Mouse (Mus musculus): ENCODE results near the gene Osbpl3. TPM values are rescaled to one million over a fixed set of nuclear protein-coding genes. Genes with fewer than 3 reads are reported as not detected.

Osbpl3 gene
- 18.0 and 20.9 TPM in 2 replicates for polyA plus RNA-seq (2011; ENCODE audit: insufficient read length, low read depth, missing spikeins)

DNA sequence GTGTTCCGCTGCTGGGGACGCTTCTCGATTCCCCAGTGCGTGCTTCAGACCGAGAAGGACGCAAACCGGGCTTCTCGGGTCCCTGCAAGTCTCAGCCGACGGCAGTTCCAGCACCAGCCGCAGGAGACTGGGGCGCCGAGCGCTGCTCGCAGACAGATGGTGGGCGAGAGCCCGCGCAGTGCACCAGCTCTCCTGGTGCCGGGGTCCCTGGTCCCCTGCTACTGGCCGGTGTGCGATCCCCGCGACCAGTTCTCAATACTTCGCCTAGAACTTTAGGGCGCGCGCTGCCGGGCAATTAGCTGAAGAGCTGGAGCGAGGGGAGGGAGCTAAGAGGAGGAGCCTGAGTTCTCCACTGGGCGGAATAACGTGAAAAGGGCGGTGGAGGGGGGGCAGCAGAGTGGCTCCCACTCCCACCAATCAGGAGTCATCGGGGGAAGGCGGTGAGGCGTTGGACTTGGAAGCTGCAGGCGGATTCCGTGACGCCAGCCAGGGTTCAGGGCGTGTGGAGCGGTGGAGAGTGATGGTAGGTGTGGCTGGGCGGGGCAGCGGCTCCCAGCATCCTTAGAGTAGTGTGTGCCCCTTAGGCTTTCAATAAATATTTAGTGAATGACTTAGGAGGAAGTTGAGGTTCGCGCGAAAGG lies at the start of gene Osbpl3:
Gene Osbpl3, minus strand, starts transcription at position 373 of the 641 bp plus-strand sequence.
- TF ChIP-seq POLR2A (IDR thresholded peaks at IDR 0.05; ENCODE audit: low read depth, low read length) (peak; percentile 69), CTCF (IDR thresholded peaks at IDR 0.05; ENCODE audit: borderline replicate concordance, insufficient read depth, low read length) (no peak)
- H3K27ac ChIP-seq (ENCODE audit: insufficient read depth, low read length): peak within 1 kb of the TSS; percentile 38
- peak within 1 kb of the TSS; percentile 89 for H3K4me3 ChIP-seq (ENCODE audit: insufficient read depth, low read length)
- H3K4me1 ChIP-seq (ENCODE audit: control insufficient read depth, insufficient read depth, low read length): peaks cover 14% of the 10 kb centered on the region; the same call in 1 of the 2 replicates

DNA sequence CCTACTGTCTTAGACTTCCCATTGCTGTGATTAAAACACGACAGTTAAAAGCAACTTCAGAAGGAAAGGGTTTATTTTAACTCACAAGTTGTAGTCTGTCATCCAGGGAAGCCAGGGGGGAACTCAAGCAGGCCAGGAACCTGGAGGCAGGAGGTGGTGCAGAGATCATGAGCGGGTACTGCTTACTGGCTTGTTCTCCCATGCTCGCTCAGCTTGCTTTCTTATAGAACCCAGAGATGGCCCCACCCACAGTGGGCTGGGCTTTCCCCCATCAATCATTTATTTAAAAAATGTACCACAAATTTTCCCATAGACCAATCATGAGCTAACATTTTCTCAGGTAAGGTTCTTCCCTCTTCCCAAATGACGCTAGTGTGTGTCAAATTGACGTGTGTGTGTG lies 49.5 kb upstream of the Osbpl3 start:
- no peak overlapping the region for H3K27ac ChIP-seq (ENCODE audit: insufficient read depth, low read length)
- no peak for TF ChIP-seq POLR2A (IDR thresholded peaks at IDR 0.05; ENCODE audit: low read depth, low read length)
- no peak for TF ChIP-seq CTCF (IDR thresholded peaks at IDR 0.05; ENCODE audit: borderline replicate concordance, insufficient read depth, low read length)
- no peak overlapping the region for H3K4me3 ChIP-seq (ENCODE audit: insufficient read depth, low read length)
- no peaks in the 10 kb centered on the region for H3K4me1 ChIP-seq (ENCODE audit: control insufficient read depth, insufficient read depth, low read length)

DNA sequence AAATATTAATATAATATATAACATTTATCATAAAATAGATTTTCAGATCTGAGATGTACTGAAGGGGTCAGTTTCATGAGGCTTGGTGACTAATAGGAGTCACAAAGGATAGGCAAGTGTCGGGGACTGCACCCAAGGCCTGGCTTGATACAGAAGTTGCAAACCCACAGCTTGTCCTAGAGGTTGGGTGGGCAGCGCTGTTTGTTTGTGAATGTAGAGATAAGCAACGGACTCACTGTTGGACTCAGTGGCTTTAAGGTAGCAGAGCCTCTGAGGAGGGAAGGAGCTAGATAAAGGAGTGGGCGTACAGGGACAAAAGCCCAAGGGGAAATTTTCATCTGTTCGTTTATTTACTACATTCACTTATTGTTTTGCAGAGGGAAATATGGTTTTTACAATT lies 48.7 kb upstream of the Osbpl3 start:
- Histone ChIP-seq H3K4me3 (ENCODE audit: insufficient read depth, low read length) (no peak overlapping the region), H3K4me1 (ENCODE audit: control insufficient read depth, insufficient read depth, low read length) (no peaks in the 10 kb centered on the region), H3K27ac (ENCODE audit: insufficient read depth, low read length) (no peak overlapping the region)
- no peak for TF ChIP-seq CTCF (IDR thresholded peaks at IDR 0.05; ENCODE audit: borderline replicate concordance, insufficient read depth, low read length)
- no peak for TF ChIP-seq POLR2A (IDR thresholded peaks at IDR 0.05; ENCODE audit: low read depth, low read length)

DNA sequence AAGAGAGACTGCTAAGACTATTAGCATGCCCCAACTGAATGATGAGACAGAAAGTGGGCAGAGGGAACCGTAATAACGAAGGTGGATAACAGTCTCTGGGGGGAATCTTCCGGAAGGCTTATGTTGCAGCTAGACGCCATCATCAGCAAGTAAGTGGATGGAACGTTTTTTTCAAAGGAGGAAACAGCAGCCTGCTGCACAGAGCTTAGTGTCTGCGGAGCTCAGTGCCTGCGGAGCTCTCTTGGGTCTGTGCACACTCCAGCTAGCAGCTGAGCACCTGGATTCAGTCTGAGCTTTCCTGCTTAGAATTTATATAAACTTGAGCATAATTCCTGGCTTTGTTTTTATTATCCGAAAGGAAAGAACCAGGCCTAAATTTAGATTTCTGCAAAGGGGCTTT lies 47.8 kb upstream of the Osbpl3 start:
- Histone ChIP-seq H3K4me1 (ENCODE audit: control insufficient read depth, insufficient read depth, low read length) (no peaks in the 10 kb centered on the region), H3K27ac (ENCODE audit: insufficient read depth, low read length) (no peak overlapping the region), H3K4me3 (ENCODE audit: insufficient read depth, low read length) (no peak overlapping the region)
- TF ChIP-seq CTCF (IDR thresholded peaks at IDR 0.05; ENCODE audit: borderline replicate concordance, insufficient read depth, low read length): no peak
- TF ChIP-seq POLR2A (IDR thresholded peaks at IDR 0.05; ENCODE audit: low read depth, low read length): no peak

DNA sequence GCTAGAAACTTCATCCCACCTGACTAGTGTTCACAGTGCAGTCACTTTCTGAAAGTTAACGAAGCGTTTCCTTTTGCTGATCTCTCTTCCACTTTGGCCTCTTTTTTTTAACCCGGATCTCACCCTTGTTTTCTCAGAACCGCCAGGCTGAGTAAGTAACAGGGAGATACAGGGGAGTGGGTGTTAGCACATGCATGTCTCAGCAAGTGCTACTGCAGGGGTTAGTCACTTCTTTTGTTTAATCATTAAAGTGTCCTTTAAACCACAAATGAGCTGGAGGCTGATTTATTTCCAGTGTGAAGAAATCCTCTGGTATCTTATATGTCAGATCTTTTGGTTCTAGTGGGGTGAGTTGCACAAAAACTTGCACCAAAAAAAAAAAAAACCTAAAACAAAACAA lies 47.0 kb upstream of the Osbpl3 start:
- H3K27ac ChIP-seq (ENCODE audit: insufficient read depth, low read length): no peak overlapping the region
- H3K4me1 ChIP-seq (ENCODE audit: control insufficient read depth, insufficient read depth, low read length): no peaks in the 10 kb centered on the region
- H3K4me3 ChIP-seq (ENCODE audit: insufficient read depth, low read length): no peak overlapping the region
- TF ChIP-seq POLR2A (IDR thresholded peaks at IDR 0.05; ENCODE audit: low read depth, low read length) (no peak), CTCF (IDR thresholded peaks at IDR 0.05; ENCODE audit: borderline replicate concordance, insufficient read depth, low read length) (no peak)

DNA sequence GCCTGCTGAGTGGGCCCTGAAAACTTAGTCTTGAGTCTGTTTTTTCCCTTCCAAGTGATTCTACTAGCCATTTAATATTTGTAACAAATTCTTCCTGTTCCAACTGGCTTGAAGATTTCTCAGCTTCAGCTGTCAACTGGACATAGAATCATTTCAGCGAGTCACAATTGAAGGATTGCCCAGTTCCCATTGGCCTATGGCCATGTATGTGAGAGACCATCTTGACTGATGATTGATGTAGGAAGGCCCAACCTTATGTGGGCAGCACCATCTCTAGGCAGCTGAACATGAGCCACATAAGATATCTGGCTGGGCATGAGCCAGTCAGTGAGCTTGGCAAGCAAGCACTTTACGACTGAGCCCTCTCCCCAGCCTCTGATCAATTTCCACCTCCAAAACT lies 42.3 kb upstream of the Osbpl3 start:
- peaks cover 4% of the 10 kb centered on the region; the same call in 1 of the 2 replicates for H3K4me1 ChIP-seq (ENCODE audit: control insufficient read depth, insufficient read depth, low read length)
- TF ChIP-seq CTCF (IDR thresholded peaks at IDR 0.05; ENCODE audit: borderline replicate concordance, insufficient read depth, low read length) (no peak), POLR2A (IDR thresholded peaks at IDR 0.05; ENCODE audit: low read depth, low read length) (no peak)
- H3K4me3 ChIP-seq (ENCODE audit: insufficient read depth, low read length): no peak overlapping the region
- no peak overlapping the region for H3K27ac ChIP-seq (ENCODE audit: insufficient read depth, low read length)

DNA sequence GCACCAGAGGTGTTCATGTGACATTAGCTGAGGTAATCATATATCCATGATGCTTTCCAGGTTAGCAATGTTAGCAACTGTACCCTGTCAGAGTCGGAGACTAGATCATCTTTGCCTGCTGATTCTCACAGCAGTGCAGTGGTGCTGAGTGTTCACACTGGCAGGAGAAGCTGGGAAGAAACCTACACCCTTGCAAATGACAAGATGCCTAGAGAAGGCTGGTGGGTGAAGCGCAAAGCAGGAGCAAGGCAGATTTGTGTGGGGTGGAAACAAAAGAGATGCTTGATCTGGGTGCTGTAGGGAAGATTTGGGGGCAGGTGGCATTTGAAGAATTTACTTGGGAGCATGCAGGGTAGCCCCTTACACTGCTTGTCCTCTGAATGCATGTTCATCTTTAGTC lies 34.5 kb upstream of the Osbpl3 start:
- TF ChIP-seq CTCF (IDR thresholded peaks at IDR 0.05; ENCODE audit: borderline replicate concordance, insufficient read depth, low read length) (no peak), POLR2A (IDR thresholded peaks at IDR 0.05; ENCODE audit: low read depth, low read length) (no peak)
- peaks cover 4% of the 10 kb centered on the region; the same call in 1 of the 2 replicates for H3K4me1 ChIP-seq (ENCODE audit: control insufficient read depth, insufficient read depth, low read length)
- H3K27ac ChIP-seq (ENCODE audit: insufficient read depth, low read length): no peak overlapping the region

DNA sequence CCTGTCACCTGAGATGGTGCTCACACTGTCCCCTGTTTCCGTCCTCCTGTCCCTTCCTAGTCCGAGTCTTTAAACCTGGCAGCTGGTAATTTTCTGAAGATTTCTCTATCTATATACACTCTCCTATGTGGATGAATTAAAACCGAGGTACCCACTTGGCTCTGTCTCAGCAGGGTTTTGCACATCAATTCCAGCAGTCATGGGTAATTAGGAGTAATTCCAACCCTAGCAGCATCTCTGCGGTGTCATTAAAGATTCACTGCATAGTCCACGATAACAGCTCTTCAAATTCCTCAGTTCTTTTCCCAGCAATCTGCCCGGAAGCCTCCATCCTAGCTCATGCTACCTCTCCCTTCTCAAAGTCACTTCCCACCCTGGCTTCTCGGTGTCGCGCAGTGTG lies 33.4 kb upstream of the Osbpl3 start:
- H3K27ac ChIP-seq (ENCODE audit: insufficient read depth, low read length): no peak overlapping the region
- H3K4me3 ChIP-seq (ENCODE audit: insufficient read depth, low read length): no peak overlapping the region
- no peak for TF ChIP-seq POLR2A (IDR thresholded peaks at IDR 0.05; ENCODE audit: low read depth, low read length)
- no peak for TF ChIP-seq CTCF (IDR thresholded peaks at IDR 0.05; ENCODE audit: borderline replicate concordance, insufficient read depth, low read length)
- H3K4me1 ChIP-seq (ENCODE audit: control insufficient read depth, insufficient read depth, low read length): no peaks in the 10 kb centered on the region

More for the DNA sequence above, 34.5 kb upstream of the Osbpl3 start:
- no peak overlapping the region for H3K4me3 ChIP-seq (ENCODE audit: insufficient read depth, low read length)

DNA sequence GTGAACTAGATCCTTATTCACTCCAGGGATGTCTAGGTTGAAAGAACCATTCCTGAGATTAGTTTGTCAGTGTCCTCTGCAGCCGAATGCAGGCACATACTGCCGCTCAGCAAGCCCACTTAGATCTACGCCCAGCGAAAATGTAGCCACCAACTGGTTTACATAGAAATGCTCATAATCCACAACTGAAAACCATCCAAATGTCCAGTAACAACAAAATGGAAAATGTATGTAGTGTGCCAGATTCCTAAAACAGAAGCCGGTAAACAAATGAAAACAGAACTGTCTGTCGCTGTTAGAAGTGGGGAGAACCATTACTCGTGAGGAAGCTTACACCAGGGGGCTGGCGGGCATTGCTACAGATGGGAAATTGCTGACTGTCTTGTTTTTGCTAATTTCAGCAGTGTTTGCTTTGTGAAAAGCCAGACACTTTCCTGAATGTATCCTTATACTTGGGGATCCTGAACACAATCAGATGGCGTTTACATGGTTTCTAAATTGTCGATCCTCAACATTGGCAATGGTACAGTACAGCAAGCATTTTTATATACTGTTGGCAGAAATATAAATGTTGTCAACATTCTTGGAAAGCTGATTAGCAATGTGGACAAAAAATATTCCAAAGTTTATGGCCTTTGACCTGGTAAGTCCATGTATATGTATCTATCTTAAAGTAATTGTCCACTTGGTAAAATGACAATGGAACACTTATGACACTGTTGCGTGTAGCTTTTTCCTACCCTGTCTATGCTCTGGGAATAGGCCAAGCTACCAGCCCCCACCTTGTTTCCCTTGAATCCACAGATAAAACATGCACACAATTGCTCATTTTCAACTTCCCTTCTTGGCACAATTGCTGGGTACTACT lies 30.3 kb upstream of the Osbpl3 start:
- Histone ChIP-seq H3K4me1 (ENCODE audit: control insufficient read depth, insufficient read depth, low read length) (no peaks in the 10 kb centered on the region), H3K4me3 (ENCODE audit: insufficient read depth, low read length) (no peak overlapping the region), H3K27ac (ENCODE audit: insufficient read depth, low read length) (no peak overlapping the region)
- TF ChIP-seq CTCF (IDR thresholded peaks at IDR 0.05; ENCODE audit: borderline replicate concordance, insufficient read depth, low read length): no peak
- TF ChIP-seq POLR2A (IDR thresholded peaks at IDR 0.05; ENCODE audit: low read depth, low read length): no peak

DNA sequence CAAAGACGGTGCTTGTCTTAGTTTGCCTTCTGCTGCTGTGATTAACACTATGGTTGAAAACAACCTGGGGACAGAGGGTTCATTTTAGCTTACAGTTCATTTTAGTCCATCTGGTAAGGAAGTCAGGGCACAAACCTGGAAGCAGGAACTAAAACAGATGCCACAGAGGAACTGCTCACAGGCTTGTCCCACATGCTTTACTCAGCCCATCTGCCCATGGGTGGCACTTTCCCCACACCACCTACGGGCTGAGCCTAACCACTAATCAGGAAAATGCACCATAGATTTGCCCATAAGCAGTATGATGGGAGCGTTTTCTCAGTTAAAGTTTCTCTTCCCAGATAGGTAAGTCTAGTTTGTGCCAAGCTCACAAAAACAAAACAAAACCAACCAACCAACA lies 27.4 kb upstream of the Osbpl3 start:
- Histone ChIP-seq H3K27ac (ENCODE audit: insufficient read depth, low read length) (no peak overlapping the region), H3K4me3 (ENCODE audit: insufficient read depth, low read length) (no peak overlapping the region), H3K4me1 (ENCODE audit: control insufficient read depth, insufficient read depth, low read length) (no peaks in the 10 kb centered on the region)
- TF ChIP-seq POLR2A (IDR thresholded peaks at IDR 0.05; ENCODE audit: low read depth, low read length) (no peak), CTCF (IDR thresholded peaks at IDR 0.05; ENCODE audit: borderline replicate concordance, insufficient read depth, low read length) (no peak)

Data from embryonic fibroblast, embryonic 13.5 days (primary cell).